Mouse (Mus musculus): ENCODE results near the gene Tmem95. TPM values are rescaled to one million over a fixed set of nuclear protein-coding genes. Genes with fewer than 3 reads are reported as not detected.
A peak's percentile ranks its signal among the peaks of the same experiment; 100 is the strongest.

The Tmem95 gene
- polyA plus RNA-seq, 1 experiment from 2014 or later: not detected

GRCm38 (mm10) chr11:69837604-69837951 lies 40.2 kb downstream of the Tmem95 start, which contains the start of gene Nlgn2:
Gene Nlgn2, minus strand, starts transcription at chr11:69837784.
- WGBS: 1% methylated on average over 32 of the region's 32 CpGs
- H3K4me2 ChIP-seq (replicated peaks; ENCODE audit: low read depth, low read length): peak within 1 kb of the TSS; percentile 98
- ATAC-seq (ENCODE audit: low FRiP score, low TSS enrichment): no peak; the same call in 1 of the 2 replicates

GRCm38 (mm10) chr11:69836703-69837576 lies 40.9 kb downstream of the Tmem95 start:
- Histone ChIP-seq H3K4me3 (ENCODE audit: low read length) (peak overlapping the region; percentile 66), H3K27me3 (ENCODE audit: insufficient read depth, low read length) (no peaks in the 10 kb centered on the region; the same call in 1 of the 2 replicates), H3K9me3 (ENCODE audit: low read length) (no peaks in the 10 kb centered on the region), H3K4me2 (replicated peaks; ENCODE audit: low read depth, low read length) (peak overlapping the region; percentile 98), H3K36me3 (ENCODE audit: insufficient read depth, low read length) (0 out of 2 replicates have a peak, but pooled peaks cover 12% of the 10 kb centered on the region), H3K27ac (ENCODE audit: low read length) (peak overlapping the region; percentile 93), H3K4me1 (ENCODE audit: insufficient read depth, low read length) (peaks cover 46% of the 10 kb centered on the region), H3K9ac (replicated peaks; ENCODE audit: low read length) (peak overlapping the region; percentile 76)
- WGBS: 1% methylated on average over 41 of the region's 52 CpGs
- ATAC-seq (ENCODE audit: low FRiP score, low TSS enrichment): peak; percentile 7; the same call in 1 of the 2 replicates

More at GRCm38 (mm10) chr11:69837604-69837951, 40.2 kb downstream of the Tmem95 start, which contains the start of gene Nlgn2:
- H3K36me3 ChIP-seq (ENCODE audit: insufficient read depth, low read length): 0 out of 2 replicates have a peak, but pooled peaks cover 9% of the 10 kb centered on the region
- H3K27ac ChIP-seq (ENCODE audit: low read length): peak within 1 kb of the TSS; percentile 93
- H3K9me3 ChIP-seq (ENCODE audit: low read length): no peaks in the 10 kb centered on the region
- peak within 1 kb of the TSS; percentile 76 for H3K9ac ChIP-seq (replicated peaks; ENCODE audit: low read length)
- no peaks in the 10 kb centered on the region; the same call in 1 of the 2 replicates for H3K27me3 ChIP-seq (ENCODE audit: insufficient read depth, low read length)
- H3K4me1 ChIP-seq (ENCODE audit: insufficient read depth, low read length): peaks cover 46% of the 10 kb centered on the region
- H3K4me3 ChIP-seq (ENCODE audit: low read length): peak within 1 kb of the TSS; percentile 66

- Histone ChIP-seq H3K4me1 (ENCODE audit: insufficient read depth, low read length) (peaks cover 46% of the 10 kb centered on the region), H3K4me3 (ENCODE audit: low read length) (peak overlapping the region; percentile 66), H3K4me2 (replicated peaks; ENCODE audit: low read depth, low read length) (peak overlapping the region; percentile 98), H3K9ac (replicated peaks; ENCODE audit: low read length) (peak overlapping the region; percentile 26; the same call in 1 of the 2 replicates), H3K27me3 (ENCODE audit: insufficient read depth, low read length) (no peaks in the 10 kb centered on the region; the same call in 1 of the 2 replicates), H3K27ac (ENCODE audit: low read length) (no peak overlapping the region), H3K36me3 (ENCODE audit: insufficient read depth, low read length) (0 out of 2 replicates have a peak, but pooled peaks cover 12% of the 10 kb centered on the region), H3K9me3 (ENCODE audit: low read length) (no peaks in the 10 kb centered on the region)
- no peak for ATAC-seq (ENCODE audit: low FRiP score, low TSS enrichment)
- WGBS: 0% methylated on average over 1 of the region's 4 CpGs
Observed at GRCm38 (mm10) chr11:69835966-69836335, 41.9 kb downstream of the Tmem95 start.

GRCm38 (mm10) chr11:69835326-69835965 lies 42.4 kb downstream of the Tmem95 start:
- Histone ChIP-seq H3K4me2 (replicated peaks; ENCODE audit: low read depth, low read length) (peak overlapping the region; percentile 98), H3K27ac (ENCODE audit: low read length) (no peak overlapping the region), H3K4me1 (ENCODE audit: insufficient read depth, low read length) (peaks cover 46% of the 10 kb centered on the region), H3K4me3 (ENCODE audit: low read length) (peak overlapping the region; percentile 66), H3K36me3 (ENCODE audit: insufficient read depth, low read length) (0 out of 2 replicates have a peak, but pooled peaks cover 12% of the 10 kb centered on the region), H3K27me3 (ENCODE audit: insufficient read depth, low read length) (no peaks in the 10 kb centered on the region; the same call in 1 of the 2 replicates), H3K9ac (replicated peaks; ENCODE audit: low read length) (peak overlapping the region; percentile 26; the same call in 1 of the 2 replicates), H3K9me3 (ENCODE audit: low read length) (no peaks in the 10 kb centered on the region)
- 14% methylated on average over 9 of the region's 9 CpGs for WGBS
- no peak for ATAC-seq (ENCODE audit: low FRiP score, low TSS enrichment)

GRCm38 (mm10) chr11:69834001-69834549 lies 43.7 kb downstream of the Tmem95 start:
- Histone ChIP-seq H3K4me1 (ENCODE audit: insufficient read depth, low read length) (peaks cover 44% of the 10 kb centered on the region), H3K27ac (ENCODE audit: low read length) (0 out of 2 replicates have a peak overlapping the region, but pooled peaks have one; percentile 38)
- WGBS: 5% methylated on average over 38 of the region's 48 CpGs

GRCm38 (mm10) chr11:69833554-69833953 lies 44.3 kb downstream of the Tmem95 start:
- Histone ChIP-seq H3K4me3 (ENCODE audit: low read length) (peak overlapping the region; percentile 47), H3K9ac (replicated peaks; ENCODE audit: low read length) (peak overlapping the region; percentile 81), H3K27ac (ENCODE audit: low read length) (0 out of 2 replicates have a peak overlapping the region, but pooled peaks have one; percentile 38), H3K4me2 (replicated peaks; ENCODE audit: low read depth, low read length) (peak overlapping the region; percentile 98), H3K4me1 (ENCODE audit: insufficient read depth, low read length) (peaks cover 43% of the 10 kb centered on the region), H3K36me3 (ENCODE audit: insufficient read depth, low read length) (0 out of 2 replicates have a peak, but pooled peaks cover 12% of the 10 kb centered on the region), H3K27me3 (ENCODE audit: insufficient read depth, low read length) (no peaks in the 10 kb centered on the region; the same call in 1 of the 2 replicates), H3K9me3 (ENCODE audit: low read length) (no peaks in the 10 kb centered on the region)
- ATAC-seq (ENCODE audit: low FRiP score, low TSS enrichment): no peak
- 53% methylated on average over 8 of the region's 8 CpGs for WGBS

More at GRCm38 (mm10) chr11:69834001-69834549, 43.7 kb downstream of the Tmem95 start:
- peak overlapping the region; percentile 81 for H3K9ac ChIP-seq (replicated peaks; ENCODE audit: low read length)
- 0 out of 2 replicates have a peak, but pooled peaks cover 12% of the 10 kb centered on the region for H3K36me3 ChIP-seq (ENCODE audit: insufficient read depth, low read length)
- no peaks in the 10 kb centered on the region for H3K9me3 ChIP-seq (ENCODE audit: low read length)
- no peaks in the 10 kb centered on the region; the same call in 1 of the 2 replicates for H3K27me3 ChIP-seq (ENCODE audit: insufficient read depth, low read length)
- ATAC-seq (ENCODE audit: low FRiP score, low TSS enrichment): no peak
- peak overlapping the region; percentile 98 for H3K4me2 ChIP-seq (replicated peaks; ENCODE audit: low read depth, low read length)
- peak overlapping the region; percentile 47 for H3K4me3 ChIP-seq (ENCODE audit: low read length)

- Histone ChIP-seq H3K9me3 (ENCODE audit: low read length) (no peaks in the 10 kb centered on the region), H3K27ac (ENCODE audit: low read length) (no peak overlapping the region), H3K27me3 (ENCODE audit: insufficient read depth, low read length) (no peaks in the 10 kb centered on the region; the same call in 1 of the 2 replicates), H3K4me2 (replicated peaks; ENCODE audit: low read depth, low read length) (no peak overlapping the region), H3K4me1 (ENCODE audit: insufficient read depth, low read length) (peaks cover 14% of the 10 kb centered on the region), H3K36me3 (ENCODE audit: insufficient read depth, low read length) (peaks cover 41% of the 10 kb centered on the region), H3K9ac (replicated peaks; ENCODE audit: low read length) (no peak overlapping the region), H3K4me3 (ENCODE audit: low read length) (no peak overlapping the region)
- no peak for ATAC-seq (ENCODE audit: low FRiP score, low TSS enrichment)
- WGBS: 61% methylated on average over 5 of the region's 5 CpGs
Observed at GRCm38 (mm10) chr11:69828832-69829231, 49.0 kb downstream of the Tmem95 start.
